Mouse (Mus musculus) small intestine, adult 10 weeks (tissue): ENCODE results near the gene Ash1l. TPM values are rescaled to one million over a fixed set of nuclear protein-coding genes. Genes with fewer than 3 reads are reported as not detected.

ENCODE experiments used
- polyA plus RNA-seq: library from polyadenylated mRNA; stranded (reverse); fragments of 350-450 nt; fragmentation: Illumina TruSeq; extraction: RNeasy Lipid Tissue Mini Kit (QIAGEN cat#74804); gene quantifications from one replicate; pipeline ENCODE4 v1.2.3, GENCODE M21; 2014; ENCODE audit warnings: low replicate concordance

The Ash1l gene
- polyA plus RNA-seq, result 23.5 TPM

DNA sequence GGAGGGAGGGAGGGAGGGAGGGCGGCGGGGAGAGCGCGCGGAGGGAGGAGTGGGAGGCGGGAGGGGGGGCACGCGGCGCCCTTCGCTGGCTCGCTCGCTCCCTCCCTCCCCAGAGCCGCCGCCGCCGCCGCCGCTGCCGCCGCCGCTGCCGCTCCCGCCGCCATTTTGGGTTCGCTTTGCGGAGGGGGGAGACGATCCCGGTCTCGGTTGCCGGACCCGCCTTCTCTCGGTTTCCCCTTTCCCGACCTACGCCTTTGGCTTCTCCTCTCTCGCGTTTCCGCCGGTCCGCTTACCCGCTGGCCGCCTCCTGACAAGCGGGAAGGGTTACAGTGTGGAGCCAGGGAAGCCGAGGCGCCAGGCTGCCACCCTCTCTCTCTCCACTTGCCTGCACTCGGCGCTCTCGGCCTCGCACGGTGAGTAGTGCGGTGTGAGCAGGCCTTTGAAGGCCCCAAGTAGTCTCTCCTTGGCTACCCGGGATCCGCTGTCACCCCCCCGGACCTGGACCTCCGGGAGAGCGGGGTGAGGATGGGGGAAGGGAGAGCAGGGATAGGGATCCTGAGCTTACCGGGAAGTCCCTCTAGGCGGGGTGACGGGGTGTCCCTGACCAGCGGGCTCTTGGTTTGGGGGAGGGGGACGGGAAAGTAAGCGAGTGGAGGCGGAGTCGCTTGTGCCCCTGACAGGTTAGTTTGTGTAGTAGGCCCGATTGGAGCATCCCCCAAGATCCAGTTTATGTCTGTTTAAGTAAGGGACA is at the start of gene Ash1l, which contains the start of gene Dap3:
Gene Ash1l, plus strand, starts transcription at position 47 of the 751 bp plus-strand sequence.
Gene Dap3, minus strand, starts transcription at position 606 of the 751 bp plus-strand sequence.

DNA sequence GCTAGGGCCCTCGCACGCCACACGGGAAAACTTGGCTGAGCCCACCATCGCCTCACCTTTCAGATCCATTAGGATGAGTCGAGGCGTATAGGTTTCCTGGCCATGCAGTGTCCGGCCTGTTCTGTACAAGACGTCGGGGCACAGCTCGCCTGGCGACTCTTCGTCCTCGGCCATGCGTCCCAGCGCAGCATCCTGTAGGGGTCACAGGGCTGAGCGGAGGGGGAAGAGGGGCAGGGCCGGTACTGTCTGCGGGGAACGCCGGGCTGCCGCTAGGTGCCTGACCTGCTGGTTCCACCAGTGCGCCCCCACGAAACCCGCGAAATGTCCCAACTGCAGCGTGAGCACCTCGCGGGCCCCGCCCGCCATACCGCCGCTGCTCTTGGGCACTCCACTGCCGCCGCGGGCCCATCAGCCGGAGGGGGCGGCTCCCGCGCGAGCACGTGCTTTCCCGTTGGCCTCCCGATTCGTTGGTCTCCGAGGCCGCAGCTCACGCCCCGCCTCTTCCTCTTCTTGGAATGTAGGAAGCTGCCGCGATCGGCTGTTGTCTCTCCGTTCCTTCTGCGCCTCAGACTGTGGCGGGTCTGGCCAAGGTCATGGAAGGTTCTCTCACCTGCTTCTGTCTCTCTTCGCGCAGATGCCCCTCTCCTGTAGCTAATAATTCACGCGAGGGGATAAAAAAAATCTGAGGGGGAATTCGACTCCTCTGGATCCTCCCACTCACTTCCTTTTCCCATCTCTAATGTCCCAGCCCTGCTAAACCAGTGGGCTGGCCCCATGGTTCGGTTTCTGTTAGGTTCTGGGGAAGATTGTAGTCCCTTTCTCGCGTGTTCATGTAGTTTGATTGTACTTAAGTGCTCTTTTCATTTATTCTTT is 36.7 kb upstream of the Ash1l start, which contains the start of gene Msto1:
Gene Msto1, minus strand, starts transcription at position 489 of the 873 bp plus-strand sequence.

DNA sequence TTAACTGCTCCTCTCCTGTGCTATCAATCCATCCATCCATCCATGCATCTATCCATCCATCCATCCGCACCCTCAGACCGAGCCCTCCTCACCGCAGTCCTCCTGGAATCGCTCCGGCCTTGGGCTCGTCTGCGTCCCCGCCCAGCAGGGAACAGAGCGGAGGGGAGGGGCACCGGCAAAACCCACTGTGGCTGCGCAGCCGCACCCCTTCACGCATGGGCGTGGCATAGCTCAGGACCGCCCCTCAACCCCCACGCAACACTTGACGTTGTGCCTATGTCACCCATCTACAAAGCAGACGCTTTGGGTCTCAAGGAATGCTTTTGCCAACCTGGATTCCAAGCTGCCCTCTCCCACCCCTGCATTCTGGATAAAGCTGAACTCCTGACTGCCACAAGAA is 142.8 kb downstream of the Ash1l start, which contains the start of gene Rusc1:
Gene Rusc1, minus strand, starts transcription at position 137 of the 400 bp plus-strand sequence.

DNA sequence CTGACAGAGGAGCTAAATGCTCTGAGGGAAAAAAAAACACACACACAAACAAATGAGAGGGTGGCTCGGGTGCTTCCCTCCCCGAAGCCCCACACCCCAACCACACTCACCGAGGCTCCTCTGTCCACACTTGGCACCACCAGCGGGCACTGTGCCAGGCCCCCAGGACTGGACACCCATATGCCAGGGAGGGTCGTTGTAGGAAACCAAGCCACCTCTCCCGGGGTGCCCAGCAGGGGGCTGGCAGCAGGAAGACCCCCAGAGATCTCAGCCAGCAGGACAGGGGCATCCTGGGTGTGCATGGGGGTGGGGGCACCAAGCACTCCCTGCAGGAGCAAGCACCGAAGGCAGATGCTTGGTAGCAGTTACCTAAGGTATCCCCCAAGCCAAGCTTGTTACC is 150.4 kb downstream of the Ash1l start, which contains the start of gene Gm43738:
Gene Gm43738, minus strand, starts transcription at position 289 of the 400 bp plus-strand sequence.

DNA sequence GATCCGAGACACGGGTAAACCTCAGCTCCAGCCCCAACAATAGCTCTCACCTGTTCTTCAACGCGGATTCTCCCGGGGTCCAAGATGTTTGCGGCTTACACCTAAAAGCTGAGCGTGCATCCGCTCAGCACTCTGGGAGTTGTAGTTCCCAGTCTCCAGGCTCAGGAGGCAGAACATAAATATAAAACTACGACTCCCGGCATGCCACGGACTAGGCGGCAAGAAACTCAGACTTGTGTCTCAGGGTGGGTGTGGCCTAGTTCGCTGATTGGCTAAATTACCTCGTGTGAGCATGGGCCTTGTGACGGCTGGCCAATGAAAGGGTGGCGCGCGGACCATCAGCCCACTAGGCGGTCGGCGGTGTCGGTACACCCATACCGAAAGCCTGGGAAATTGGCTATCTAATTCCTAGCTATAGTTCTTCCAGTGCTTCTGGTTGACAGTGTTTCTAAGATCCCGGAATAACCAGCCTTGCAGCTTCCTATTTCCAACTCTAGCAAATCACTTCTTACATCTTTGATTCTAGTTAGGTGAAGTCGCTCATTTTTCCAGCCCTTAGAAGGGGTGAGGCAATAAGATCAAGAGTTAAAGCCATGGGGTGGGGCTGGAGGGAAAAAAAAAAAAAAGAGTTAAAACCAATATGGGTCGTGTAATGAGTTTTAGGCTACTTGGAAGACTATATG is 151.5 kb downstream of the Ash1l start, which contains the start of gene Fdps:
Gene Fdps, minus strand, starts transcription at position 148 of the 683 bp plus-strand sequence.

Other genes with a start within 250 kb of the Ash1l start
- 4.8 TPM for gene Rit1, start 233.8 kb upstream of the Ash1l start, polyA plus RNA-seq
- 5.4 TPM for gene Syt11, start 175.5 kb upstream of the Ash1l start, polyA plus RNA-seq
- gene Gon4l, start 115.4 kb upstream of the Ash1l start, polyA plus RNA-seq, result 4.2 TPM
- not detected for gene Msto1, start 36.6 kb upstream of the Ash1l start, polyA plus RNA-seq
- 62.5 TPM for gene Dap3, start 559 bp downstream of the Ash1l start, polyA plus RNA-seq
- 11.3 TPM for gene Rusc1, start 142.7 kb downstream of the Ash1l start, polyA plus RNA-seq
- not detected for gene Gm43738, start 150.5 kb downstream of the Ash1l start, polyA plus RNA-seq
- gene Fdps, start 151.3 kb downstream of the Ash1l start, polyA plus RNA-seq, result 3.0 TPM
- 83.2 TPM for gene Pklr, start 185.5 kb downstream of the Ash1l start, polyA plus RNA-seq
- not detected for gene Hcn3, start 209.6 kb downstream of the Ash1l start, polyA plus RNA-seq
- 11.5 TPM for gene Clk2, start 214.2 kb downstream of the Ash1l start, polyA plus RNA-seq
- 8.1 TPM for gene Scamp3, start 226.9 kb downstream of the Ash1l start, polyA plus RNA-seq
- gene Fam189b, start 232.5 kb downstream of the Ash1l start, polyA plus RNA-seq, result not detected